Mouse (Mus musculus) limb, embryonic 10.5 days (tissue): ENCODE measurements around the gene Crabp2. TPM values are rescaled to one million over a fixed set of nuclear protein-coding genes. Genes with fewer than 3 reads are reported as not detected.
A peak's percentile ranks its signal among the peaks of the same experiment; 100 is the strongest.

Experiments
- DNase-seq: peaks from one replicate; pipeline ENCODE4 v3.0.0-alpha.2; 2017; ENCODE audit warnings: low spot score
- H3K27ac ChIP-seq: fragments of 300-500 bp; sonication (generic); 2 replicates; pipeline ENCODE4 v1.5.1; 2016; ENCODE audit warnings: mild to moderate bottlenecking
- H3K27me3 ChIP-seq: fragments of 300-500 bp; sonication (generic); 2 replicates; pipeline ENCODE4 v1.6.1; 2016; ENCODE audit warnings: low read depth, mild to moderate bottlenecking; ENCODE audit not compliant: poor library complexity, severe bottlenecking
- H3K36me3 ChIP-seq: fragments of 300-500 bp; sonication (generic); 2 replicates; pipeline ENCODE4 v1.6.1; 2016; ENCODE audit warnings: mild to moderate bottlenecking, moderate library complexity
- H3K4me1 ChIP-seq: fragments of 300-500 bp; sonication (generic); 2 replicates; pipeline ENCODE4 v1.6.1; 2016
- H3K4me3 ChIP-seq: fragments of 300-500 bp; sonication (generic); 2 replicates; pipeline ENCODE4 v1.5.1; 2016; ENCODE audit warnings: mild to moderate bottlenecking, moderate library complexity
- H3K9me3 ChIP-seq: fragments of 300-500 bp; sonication (generic); replicated peaks from 2 replicates; pipeline ENCODE4 v1.6.1; 2016; ENCODE audit warnings: mild to moderate bottlenecking
- WGBS: fragments of 180-500 bp; shearing (Covaris S2); methylation state at CpG from one replicate; pipeline ENCODE4 v1.1.7; 2016; 5-methylcytosine and 5-hydroxymethylcytosine counted together
- polyA plus RNA-seq: library from polyadenylated mRNA; unstranded; fragments of >200 nt; fragmentation: Nextera tagmentation; extraction: Ambion mirVana; gene quantifications from 2 replicates; pipeline ENCODE4 v1.2.1, GENCODE M21; 2016

Crabp2 gene
- polyA plus RNA-seq, 1 experiment from 2014 or later: 944 TPM

GRCm38 (mm10) chr3:87910573-87911141 lies 37.8 kb upstream of the Crabp2 start:
- Histone ChIP-seq H3K4me1 (peaks cover 44% of the 10 kb centered on the region), H3K36me3 (peaks cover 42% of the 10 kb centered on the region), H3K27me3 (no peaks in the 10 kb centered on the region), H3K9me3 (no peaks in the 10 kb centered on the region), H3K4me3 (peak overlapping the region; percentile 94), H3K27ac (peak overlapping the region; percentile 87)
- peak; percentile 88 for DNase-seq
- 8% methylated on average over 12 of the region's 12 CpGs for WGBS

- Histone ChIP-seq H3K27ac (no peak overlapping the region), H3K4me3 (no peak overlapping the region), H3K4me1 (peaks cover 31% of the 10 kb centered on the region), H3K27me3 (no peaks in the 10 kb centered on the region), H3K36me3 (peaks cover 62% of the 10 kb centered on the region), H3K9me3 (no peaks in the 10 kb centered on the region)
- DNase-seq: no peak
- WGBS: 83% methylated on average over 7 of the region's 7 CpGs
Measured at GRCm38 (mm10) chr3:87913491-87913890, 35.0 kb upstream of the Crabp2 start.

- Histone ChIP-seq H3K4me3 (no peak overlapping the region), H3K27me3 (no peaks in the 10 kb centered on the region), H3K27ac (no peak overlapping the region), H3K4me1 (peaks cover 27% of the 10 kb centered on the region), H3K36me3 (peaks cover 58% of the 10 kb centered on the region), H3K9me3 (no peaks in the 10 kb centered on the region)
- 98% methylated on average over 10 of the region's 10 CpGs for WGBS
- DNase-seq: no peak
Measured at GRCm38 (mm10) chr3:87913891-87914290, 34.6 kb upstream of the Crabp2 start.

- Histone ChIP-seq H3K27me3 (no peaks in the 10 kb centered on the region), H3K4me1 (peaks cover 6% of the 10 kb centered on the region; the same call in 1 of the 2 replicates), H3K9me3 (no peaks in the 10 kb centered on the region), H3K4me3 (no peak overlapping the region), H3K36me3 (peaks cover 63% of the 10 kb centered on the region), H3K27ac (no peak overlapping the region)
- no peak for DNase-seq
- WGBS: 95% methylated on average over 1 of the region's 1 CpGs
Measured at GRCm38 (mm10) chr3:87916990-87917389, 31.5 kb upstream of the Crabp2 start.

- H3K27me3 ChIP-seq: no peaks in the 10 kb centered on the region
- H3K4me3 ChIP-seq: no peak overlapping the region
- WGBS: 92% methylated on average over 1 of the region's 1 CpGs
- H3K9me3 ChIP-seq: no peaks in the 10 kb centered on the region
- H3K27ac ChIP-seq: no peak overlapping the region
- H3K4me1 ChIP-seq: peaks cover 6% of the 10 kb centered on the region; the same call in 1 of the 2 replicates
- peaks cover 67% of the 10 kb centered on the region for H3K36me3 ChIP-seq
- DNase-seq: no peak
Measured at GRCm38 (mm10) chr3:87918551-87918950, 29.9 kb upstream of the Crabp2 start.

GRCm38 (mm10) chr3:87919336-87920108 lies 28.9 kb upstream of the Crabp2 start, which contains the start of gene Mrpl24:
Mrpl24 (plus strand) TSS chr3:87919506.
- peak within 1 kb of the TSS; percentile 63 for H3K4me3 ChIP-seq
- no peaks in the 10 kb centered on the region for H3K9me3 ChIP-seq
- DNase-seq: peak; percentile 64
- peak within 1 kb of the TSS; percentile 83 for H3K27ac ChIP-seq
- peaks cover 6% of the 10 kb centered on the region; the same call in 1 of the 2 replicates for H3K4me1 ChIP-seq
- peaks cover 67% of the 10 kb centered on the region for H3K36me3 ChIP-seq
- under 1% methylated on average over 30 of the region's 30 CpGs for WGBS
- no peaks in the 10 kb centered on the region for H3K27me3 ChIP-seq

DNA sequence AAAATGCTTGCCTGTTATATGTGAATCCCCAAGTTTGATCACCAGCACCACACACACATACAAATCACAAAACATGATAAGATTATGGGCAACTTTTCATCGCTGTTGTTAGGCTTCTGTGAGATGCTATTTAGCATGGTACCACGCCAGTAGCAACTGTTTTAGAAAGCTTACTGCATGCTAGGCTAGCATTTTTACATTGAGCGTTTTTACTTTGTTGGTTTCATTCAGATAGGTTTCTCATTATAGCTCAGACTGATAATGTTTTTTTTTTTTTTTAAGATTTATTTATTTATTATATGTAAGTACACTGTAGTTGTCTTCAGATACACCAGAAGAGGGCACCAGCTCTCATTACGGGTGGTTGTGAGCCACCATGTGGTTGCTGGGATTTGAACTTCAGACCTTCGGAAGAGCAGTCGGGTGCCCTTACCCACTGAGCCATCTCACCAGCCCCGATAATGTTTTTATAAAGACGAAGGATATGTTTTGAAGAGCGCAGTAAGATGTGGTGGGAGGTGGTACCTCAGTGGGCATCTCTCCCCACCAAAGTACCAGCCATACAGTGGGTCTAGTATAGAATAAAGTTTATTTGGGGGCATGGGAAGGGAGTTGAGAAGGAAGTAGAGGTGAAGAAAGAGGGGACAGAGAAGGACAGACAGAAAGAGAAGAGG lies 28.1 kb upstream of the Crabp2 start:
- H3K27ac ChIP-seq: peak overlapping the region; percentile 83; the same call in 1 of the 2 replicates
- 70% methylated on average over 9 of the region's 9 CpGs for WGBS

GRCm38 (mm10) chr3:87924996-87925395 lies 23.5 kb upstream of the Crabp2 start:
- Histone ChIP-seq H3K4me3 (no peak overlapping the region), H3K27ac (no peak overlapping the region), H3K9me3 (no peaks in the 10 kb centered on the region), H3K4me1 (peaks cover 11% of the 10 kb centered on the region), H3K27me3 (no peaks in the 10 kb centered on the region), H3K36me3 (peaks cover 71% of the 10 kb centered on the region)
- no peak for DNase-seq
- WGBS: 85% methylated on average over 7 of the region's 7 CpGs

More for the DNA sequence above, 28.1 kb upstream of the Crabp2 start:
- no peak for DNase-seq
- peak overlapping the region; percentile 63 for H3K4me3 ChIP-seq
- no peaks in the 10 kb centered on the region for H3K27me3 ChIP-seq
- H3K4me1 ChIP-seq: peaks cover 6% of the 10 kb centered on the region; the same call in 1 of the 2 replicates
- peaks cover 67% of the 10 kb centered on the region for H3K36me3 ChIP-seq
- no peaks in the 10 kb centered on the region for H3K9me3 ChIP-seq

DNA sequence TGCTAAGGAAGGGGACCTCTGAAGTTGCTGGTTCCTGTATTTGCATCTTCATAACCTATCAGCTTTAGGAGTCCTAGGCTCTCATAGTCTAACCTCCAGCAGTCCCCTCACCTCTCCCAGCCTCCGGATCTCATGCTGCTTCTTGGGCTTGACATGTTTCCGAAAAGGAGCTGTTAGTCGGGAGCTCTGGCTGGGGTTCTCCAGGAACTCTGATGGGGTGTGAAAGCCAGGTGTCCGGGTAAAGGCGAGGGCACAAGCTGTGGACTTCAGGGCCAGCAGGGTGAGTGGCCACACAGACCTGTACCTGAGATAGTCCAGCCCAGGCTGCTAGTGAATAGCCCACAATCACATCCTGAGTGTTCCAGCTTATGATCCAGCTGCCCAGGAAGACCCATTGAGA lies 21.0 kb upstream of the Crabp2 start:
- DNase-seq: no peak
- Histone ChIP-seq H3K9me3 (no peaks in the 10 kb centered on the region), H3K27me3 (no peaks in the 10 kb centered on the region), H3K4me3 (no peak overlapping the region), H3K4me1 (peaks cover 22% of the 10 kb centered on the region), H3K27ac (no peak overlapping the region), H3K36me3 (peaks cover 72% of the 10 kb centered on the region)
- WGBS: 91% methylated on average over 5 of the region's 5 CpGs

- WGBS: 6% methylated on average over 26 of the region's 26 CpGs
- H3K4me3 ChIP-seq: peak overlapping the region; percentile 75
- H3K27me3 ChIP-seq: no peaks in the 10 kb centered on the region
- H3K27ac ChIP-seq: peak overlapping the region; percentile 91
- DNase-seq: no peak
- no peaks in the 10 kb centered on the region for H3K9me3 ChIP-seq
- peaks cover 25% of the 10 kb centered on the region for H3K4me1 ChIP-seq
- peaks cover 72% of the 10 kb centered on the region for H3K36me3 ChIP-seq
Measured at GRCm38 (mm10) chr3:87929341-87930077, 19.0 kb upstream of the Crabp2 start.

- Histone ChIP-seq H3K9me3 (no peaks in the 10 kb centered on the region), H3K27me3 (no peaks in the 10 kb centered on the region), H3K27ac (peak within 1 kb of the TSS; percentile 91), H3K36me3 (peaks cover 72% of the 10 kb centered on the region), H3K4me3 (peak within 1 kb of the TSS; percentile 75), H3K4me1 (peaks cover 27% of the 10 kb centered on the region)
- under 1% methylated on average over 78 of the region's 78 CpGs for WGBS
- peak; percentile 99 for DNase-seq
Measured at GRCm38 (mm10) chr3:87930078-87930795, 18.2 kb upstream of the Crabp2 start, which contains the start of the genes Isg20l2 and Rrnad1. Isg20l2 (plus strand) TSS chr3:87930314. Rrnad1 (minus strand) TSS chr3:87930717.

- H3K9me3 ChIP-seq: no peaks in the 10 kb centered on the region
- H3K27me3 ChIP-seq: no peaks in the 10 kb centered on the region
- 88% methylated on average over 5 of the region's 5 CpGs for WGBS
- no peak for DNase-seq
- H3K4me1 ChIP-seq: peaks cover 30% of the 10 kb centered on the region
- H3K4me3 ChIP-seq: no peak overlapping the region
- no peak overlapping the region for H3K27ac ChIP-seq
- H3K36me3 ChIP-seq: peaks cover 79% of the 10 kb centered on the region
Measured at GRCm38 (mm10) chr3:87934026-87934425, 14.4 kb upstream of the Crabp2 start.
